Comparison of ENCODE assay signal across 8 mouse cellular contexts in genomic region chr5:148552187-148553071, GRCm38 (mm10). TPM values are rescaled to one million over a fixed set of nuclear protein-coding genes. Genes with fewer than 3 reads are reported as not detected.
DNase-seq lines count a peak whose midpoint lies in the region; ATAC-seq lines count a peak whose summit lies in the region.

Gene Ubl3, minus strand, starts transcription at chr5:148552789.

- H3K9me3 ChIP-seq in forebrain, embryonic 11.5 days (ENCODE audit: control insufficient read depth, low read length), result no peaks in the 10 kb centered on the region
- H3K9me3 ChIP-seq in heart, embryonic 16.5 days (replicated peaks; ENCODE audit: control insufficient read depth, low read length), result no peaks in the 10 kb centered on the region
- H3K9me3 ChIP-seq in liver, embryonic 15.5 days (replicated peaks), result no peaks in the 10 kb centered on the region
- H3K9me3 ChIP-seq in neural tube, embryonic 12.5 days, result no peaks in the 10 kb centered on the region

- H3K4me1 ChIP-seq in forebrain, embryonic 11.5 days (replicated peaks; ENCODE audit: control insufficient read depth, insufficient read depth, low read length), result peaks cover 11% of the 10 kb centered on the region; the same call in 1 of the 2 replicates
- peaks cover 44% of the 10 kb centered on the region for H3K4me1 ChIP-seq in heart, embryonic 16.5 days (ENCODE audit: control insufficient read depth, insufficient read depth, low read length)
- peaks cover 42% of the 10 kb centered on the region for H3K4me1 ChIP-seq in liver, embryonic 15.5 days (replicated peaks)
- peaks cover 37% of the 10 kb centered on the region for H3K4me1 ChIP-seq in neural tube, embryonic 12.5 days

- H3K4me2 ChIP-seq in forebrain, embryonic 11.5 days (ENCODE audit: low read depth, low read length, severe bottlenecking), result peak within 1 kb of the TSS; percentile 66
- H3K4me2 ChIP-seq in heart, embryonic 16.5 days (ENCODE audit: low read depth, low read length), result peak within 1 kb of the TSS; percentile 93
- H3K4me2 ChIP-seq in liver, embryonic 15.5 days, result peak within 1 kb of the TSS; percentile 81
- peak within 1 kb of the TSS; percentile 82 for H3K4me2 ChIP-seq in neural tube, embryonic 12.5 days (replicated peaks)

- under 1% methylated on average over 88 of the region's 95 CpGs for WGBS in forebrain, embryonic 11.5 days
- WGBS in heart, embryonic 16.5 days, result under 1% methylated on average over 89 of the region's 95 CpGs
- under 1% methylated on average over 95 of the region's 95 CpGs for WGBS in liver, embryonic 15.5 days (ENCODE audit: insufficient replicate concordance)
- WGBS in neural tube, embryonic 12.5 days, result under 1% methylated on average over 95 of the region's 95 CpGs

- ATAC-seq in forebrain, embryonic 11.5 days (replicated peaks; ENCODE audit: low FRiP score), result peak; percentile 95
- peak; percentile 96 for ATAC-seq in heart, embryonic 16.5 days (replicated peaks; ENCODE audit: extremely low read depth, insufficient read depth, low FRiP score)
- ATAC-seq in liver, embryonic 15.5 days (ENCODE audit: insufficient read depth), result peak; percentile 83
- peak; percentile 95 for ATAC-seq in neural tube, embryonic 12.5 days (ENCODE audit: low FRiP score, low read depth)

- peak within 1 kb of the TSS; percentile 97 for H3K27ac ChIP-seq in forebrain, embryonic 11.5 days (ENCODE audit: low read depth, low read length)
- peak within 1 kb of the TSS; percentile 98 for H3K27ac ChIP-seq in heart, embryonic 16.5 days (ENCODE audit: low read length)
- peak within 1 kb of the TSS; percentile 86 for H3K27ac ChIP-seq in liver, embryonic 15.5 days (replicated peaks)
- peak within 1 kb of the TSS; percentile 99 for H3K27ac ChIP-seq in neural tube, embryonic 12.5 days

- peak; percentile 55 to 70 for DNase-seq in CD8-positive naive resting alpha-beta T cell, adult 2 months (ENCODE audit: low read depth in 2 of 2, low spot score in 2 of 2)
- DNase-seq in c-Kit-positive CD71-positive TER-119-negative erythroid progenitor cells, embryonic 14.5 days (ENCODE audit: low read depth), result peak; percentile 71
- DNase-seq in forebrain, embryonic 11.5 days (ENCODE audit: low spot score), result peak; percentile 99
- DNase-seq in kidney, postnatal 36 days, result peak; percentile 92 to 93
- peak; percentile 95 for DNase-seq in telencephalon, adult 2 months (ENCODE audit: low read depth, low spot score)

- no peaks in the 10 kb centered on the region for H3K36me3 ChIP-seq in forebrain, embryonic 11.5 days (ENCODE audit: control insufficient read depth, insufficient read depth, low read length)
- H3K36me3 ChIP-seq in heart, embryonic 16.5 days (ENCODE audit: control insufficient read depth, insufficient read depth), result no peaks in the 10 kb centered on the region
- no peaks in the 10 kb centered on the region for H3K36me3 ChIP-seq in liver, embryonic 15.5 days (replicated peaks)
- no peaks in the 10 kb centered on the region for H3K36me3 ChIP-seq in neural tube, embryonic 12.5 days

- H3K9ac ChIP-seq in forebrain, embryonic 11.5 days (ENCODE audit: low read length), result peak within 1 kb of the TSS; percentile 85
- H3K9ac ChIP-seq in heart, embryonic 16.5 days (ENCODE audit: low read length), result peak within 1 kb of the TSS; percentile 94
- H3K9ac ChIP-seq in liver, embryonic 15.5 days, result peak within 1 kb of the TSS; percentile 69
- peak within 1 kb of the TSS; percentile 88 for H3K9ac ChIP-seq in neural tube, embryonic 12.5 days

- peak within 1 kb of the TSS; percentile 70 for H3K4me3 ChIP-seq in forebrain, embryonic 11.5 days (ENCODE audit: low read depth, low read length)
- H3K4me3 ChIP-seq in heart, embryonic 16.5 days (ENCODE audit: low read length), result peak within 1 kb of the TSS; percentile 68
- peak within 1 kb of the TSS; percentile 71 for H3K4me3 ChIP-seq in liver, embryonic 15.5 days (replicated peaks)
- peak within 1 kb of the TSS; percentile 74 for H3K4me3 ChIP-seq in neural tube, embryonic 12.5 days

- no peaks in the 10 kb centered on the region for H3K27me3 ChIP-seq in forebrain, embryonic 11.5 days (ENCODE audit: control insufficient read depth, insufficient read depth, low read length)
- H3K27me3 ChIP-seq in heart, embryonic 16.5 days (ENCODE audit: control insufficient read depth, insufficient read depth, low read length), result no peaks in the 10 kb centered on the region
- peaks cover 63% of the 10 kb centered on the region for H3K27me3 ChIP-seq in liver, embryonic 15.5 days
- H3K27me3 ChIP-seq in neural tube, embryonic 12.5 days (replicated peaks), result no peaks in the 10 kb centered on the region

RNA-seq across cellular contexts. Expression of gene Ubl3, which starts in this region (rescaled TPM):
- polyA plus RNA-seq in forebrain, embryonic 11.5 days (2014; fragmentation: Nextera tagmentation; extraction: Ambion mirVana), result 83.7 and 84.2 TPM in 2 replicates
- polyA plus RNA-seq in heart, embryonic 16.5 days (2015; fragmentation: Nextera tagmentation; extraction: Ambion mirVana), result 60.2 and 70.9 TPM in 2 replicates
- polyA plus RNA-seq in liver, embryonic 15.5 days (2015; fragmentation: Nextera tagmentation; extraction: Ambion mirVana), result 21.1 and 22.2 TPM in 2 replicates
- 106 TPM in 2 replicates for polyA plus RNA-seq in neural tube, embryonic 12.5 days (2016; fragmentation: Nextera tagmentation; extraction: Ambion mirVana)

Comparison
In these comparisons a context has a peak if more than half of its experiments do, and no peak if none do; other contexts are left out.
1. Peak in every context shown above with its lines: DNase-seq, ATAC-seq, H3K4me3 ChIP-seq and H3K27ac ChIP-seq.